Mouse (Mus musculus): Measurements from ENCODE around the gene Ak5. TPM values are rescaled to one million over a fixed set of nuclear protein-coding genes. Genes with fewer than 3 reads are reported as not detected.
A peak's percentile ranks its signal among the peaks of the same experiment; 100 is the strongest.
"Not testable (repeated sequence)": the region's sequence is repeated elsewhere in the genome, so short reads cannot be mapped to it uniquely, and the experiment has no call there.

The Ak5 gene
- polyA plus RNA-seq, 1 experiment from 2014 or later: 3.1 TPM

DNA sequence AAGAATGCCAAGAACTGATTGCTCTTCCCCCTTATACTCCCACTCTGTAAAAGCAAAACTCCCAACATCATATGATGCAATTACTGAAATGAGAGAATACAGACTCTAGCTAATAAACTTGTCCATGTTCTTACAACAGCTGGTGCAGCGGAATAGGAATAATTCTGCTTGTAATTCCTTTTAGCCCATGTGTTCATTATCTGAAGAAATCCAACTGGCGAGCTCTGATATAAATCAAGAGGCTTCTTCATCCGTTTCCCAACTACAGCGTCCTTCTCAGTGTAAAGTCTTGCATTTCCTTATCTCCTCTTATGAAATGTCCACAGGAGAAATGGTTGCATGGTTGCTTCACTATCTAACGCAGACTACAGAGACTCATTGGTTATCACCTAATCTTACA, 59.1 kb downstream of the Ak5 start:
- Histone ChIP-seq H3K27me3 (replicated peaks; ENCODE audit: control insufficient read depth, insufficient read depth, low read length) (no peaks in the 10 kb centered on the region), H3K4me2 (ENCODE audit: low read depth, low read length) (no peak overlapping the region), H3K36me3 (ENCODE audit: control insufficient read depth, insufficient read depth, low read length) (no peaks in the 10 kb centered on the region), H3K4me3 (ENCODE audit: low read depth, low read length) (no peak overlapping the region), H3K9ac (ENCODE audit: low read depth, low read length) (no peak overlapping the region), H3K27ac (replicated peaks; ENCODE audit: low read depth, low read length) (no peak overlapping the region), H3K4me1 (ENCODE audit: control insufficient read depth, insufficient read depth, low read length) (no peaks in the 10 kb centered on the region), H3K9me3 (ENCODE audit: control insufficient read depth, low read length) (no peaks in the 10 kb centered on the region)
- no peak for ATAC-seq (ENCODE audit: low read depth)
- WGBS: 89% methylated on average over 5 of the region's 5 CpGs
- no peak for DNase-seq (ENCODE audit: low spot score)

DNA sequence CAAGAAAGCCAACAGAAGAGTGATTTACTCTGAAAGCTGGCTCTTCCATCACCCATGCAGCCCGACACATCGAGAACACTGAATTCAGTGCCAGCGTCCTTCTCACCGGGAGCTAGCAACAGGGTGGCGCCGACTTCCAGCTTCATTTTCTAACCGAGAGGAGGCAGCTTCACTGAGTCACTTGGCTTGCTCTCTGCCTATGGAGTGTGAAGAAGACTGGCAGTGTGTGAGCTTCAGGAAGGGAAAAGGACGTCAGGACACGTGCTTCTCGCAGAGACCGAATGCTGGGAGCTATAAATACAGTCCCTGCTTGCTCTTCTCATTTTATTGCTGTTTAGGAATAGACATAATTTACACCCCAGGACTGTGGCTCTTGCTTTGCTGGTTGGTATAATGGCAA, 62.3 kb downstream of the Ak5 start:
- H3K27ac ChIP-seq (replicated peaks; ENCODE audit: low read depth, low read length): no peak overlapping the region
- H3K4me3 ChIP-seq (ENCODE audit: low read depth, low read length): no peak overlapping the region
- H3K9ac ChIP-seq (ENCODE audit: low read depth, low read length): no peak overlapping the region
- H3K36me3 ChIP-seq (ENCODE audit: control insufficient read depth, insufficient read depth, low read length): no peaks in the 10 kb centered on the region
- no peak overlapping the region for H3K4me2 ChIP-seq (ENCODE audit: low read depth, low read length)
- DNase-seq (ENCODE audit: low spot score): no peak
- H3K4me1 ChIP-seq (ENCODE audit: control insufficient read depth, insufficient read depth, low read length): no peaks in the 10 kb centered on the region
- H3K9me3 ChIP-seq (ENCODE audit: control insufficient read depth, low read length): no peaks in the 10 kb centered on the region
- ATAC-seq (ENCODE audit: low read depth): no peak
- WGBS: 74% methylated on average over 11 of the region's 11 CpGs
- H3K27me3 ChIP-seq (replicated peaks; ENCODE audit: control insufficient read depth, insufficient read depth, low read length): no peaks in the 10 kb centered on the region

DNA sequence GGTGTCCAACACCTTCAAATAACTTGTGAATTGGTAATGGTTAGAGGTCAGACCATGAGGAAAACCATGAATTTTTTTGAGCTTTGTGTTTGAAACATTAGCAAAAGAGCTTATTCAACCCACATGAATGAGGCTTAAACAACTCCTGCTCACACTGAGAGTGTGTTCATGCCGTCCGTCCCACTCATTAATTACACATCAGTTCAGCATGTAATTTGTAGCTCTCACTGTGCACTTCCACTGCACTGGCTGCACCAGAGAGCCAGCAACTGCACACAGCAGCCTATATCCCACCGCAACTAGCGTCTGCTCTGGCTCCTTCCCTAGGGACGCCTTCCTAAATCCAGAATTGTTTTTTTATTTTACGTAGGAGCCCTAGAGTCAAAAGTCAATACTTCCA, 68.5 kb downstream of the Ak5 start:
- DNase-seq (ENCODE audit: low spot score): no peak
- H3K36me3 ChIP-seq (ENCODE audit: control insufficient read depth, insufficient read depth, low read length): no peaks in the 10 kb centered on the region
- WGBS: 59% methylated on average over 6 of the region's 6 CpGs
- H3K4me1 ChIP-seq (ENCODE audit: control insufficient read depth, insufficient read depth, low read length): no peaks in the 10 kb centered on the region
- no peak overlapping the region for H3K9ac ChIP-seq (ENCODE audit: low read depth, low read length)
- H3K27ac ChIP-seq (replicated peaks; ENCODE audit: low read depth, low read length): no peak overlapping the region
- H3K4me3 ChIP-seq (ENCODE audit: low read depth, low read length): no peak overlapping the region
- H3K9me3 ChIP-seq (ENCODE audit: control insufficient read depth, low read length): no peaks in the 10 kb centered on the region
- no peak overlapping the region for H3K4me2 ChIP-seq (ENCODE audit: low read depth, low read length)
- no peak for ATAC-seq (ENCODE audit: low read depth)
- H3K27me3 ChIP-seq (replicated peaks; ENCODE audit: control insufficient read depth, insufficient read depth, low read length): no peaks in the 10 kb centered on the region

DNA sequence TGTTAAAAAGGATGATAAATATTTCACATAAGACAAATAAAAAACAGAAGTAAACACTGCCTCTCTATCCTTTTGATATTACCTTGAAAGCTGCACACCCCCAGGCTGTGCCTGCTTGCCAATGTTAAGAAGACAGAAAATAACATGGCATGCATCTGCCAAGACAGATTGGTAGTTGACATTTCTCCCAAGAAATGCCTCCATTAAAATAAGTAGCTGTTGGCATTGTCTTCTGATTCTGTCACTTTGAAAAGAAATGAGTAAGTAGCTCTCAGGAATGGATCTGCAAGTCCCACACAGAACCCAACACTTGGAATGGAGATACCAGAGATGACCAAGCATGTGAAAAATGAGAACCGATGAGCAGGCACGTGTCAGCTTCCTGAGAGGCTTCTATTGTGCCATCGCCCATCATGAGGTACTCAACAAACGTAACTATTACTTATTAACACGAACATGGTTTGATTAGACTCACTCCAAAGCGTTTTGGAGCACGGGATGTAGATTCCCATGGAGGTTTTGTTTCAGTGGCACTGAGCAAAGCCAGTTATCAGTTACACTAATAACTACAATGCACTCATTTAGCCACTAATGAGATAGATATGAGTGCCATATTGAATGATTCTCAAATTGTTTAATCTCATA, 71.6 kb downstream of the Ak5 start:
- no peak overlapping the region for H3K4me2 ChIP-seq (ENCODE audit: low read depth, low read length)
- no peaks in the 10 kb centered on the region for H3K36me3 ChIP-seq (ENCODE audit: control insufficient read depth, insufficient read depth, low read length)
- H3K9ac ChIP-seq (ENCODE audit: low read depth, low read length): no peak overlapping the region
- 88% methylated on average over 7 of the region's 7 CpGs for WGBS
- no peaks in the 10 kb centered on the region for H3K9me3 ChIP-seq (ENCODE audit: control insufficient read depth, low read length)
- ATAC-seq (ENCODE audit: low read depth) (no peak), DNase-seq (ENCODE audit: low spot score) (no peak)
- peaks cover 4% of the 10 kb centered on the region; the same call in 1 of the 2 replicates for H3K4me1 ChIP-seq (ENCODE audit: control insufficient read depth, insufficient read depth, low read length)
- no peaks in the 10 kb centered on the region for H3K27me3 ChIP-seq (replicated peaks; ENCODE audit: control insufficient read depth, insufficient read depth, low read length)
- H3K27ac ChIP-seq (replicated peaks; ENCODE audit: low read depth, low read length): no peak overlapping the region
- no peak overlapping the region for H3K4me3 ChIP-seq (ENCODE audit: low read depth, low read length)

DNA sequence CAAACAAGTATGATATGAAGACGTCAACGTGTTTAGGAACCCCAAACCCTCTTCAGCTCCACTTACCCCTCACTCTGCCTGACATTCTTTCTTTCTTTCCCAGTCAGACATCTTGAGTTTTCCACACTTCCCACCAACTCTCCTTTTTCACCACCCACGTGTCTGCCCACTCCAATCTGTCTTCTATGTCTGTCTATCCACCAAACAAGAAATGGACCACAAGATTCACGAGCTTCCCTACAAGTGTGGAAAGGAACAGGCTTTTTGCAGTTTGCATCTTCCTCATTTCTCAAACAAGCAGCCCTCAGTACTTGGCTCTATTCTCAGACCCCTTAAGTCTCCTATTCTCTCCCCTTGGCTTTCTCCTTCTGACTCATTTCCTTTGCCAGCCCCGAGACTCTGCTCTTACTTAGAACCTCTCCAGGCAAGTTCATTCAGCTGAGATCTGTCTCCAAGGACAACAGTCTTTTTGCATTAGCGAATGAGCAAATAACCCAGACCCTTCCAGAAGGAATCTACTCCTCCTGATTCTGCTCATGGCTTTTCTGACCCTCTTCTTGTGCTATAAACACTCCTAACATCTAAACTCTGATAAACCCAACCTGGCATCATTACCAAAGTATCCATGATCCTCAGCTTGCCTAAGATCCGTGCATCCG, 75.3 kb downstream of the Ak5 start:
- H3K27ac ChIP-seq (replicated peaks; ENCODE audit: low read depth, low read length): no peak overlapping the region
- peaks cover 4% of the 10 kb centered on the region; the same call in 1 of the 2 replicates for H3K4me1 ChIP-seq (ENCODE audit: control insufficient read depth, insufficient read depth, low read length)
- no peak overlapping the region for H3K4me2 ChIP-seq (ENCODE audit: low read depth, low read length)
- H3K27me3 ChIP-seq (replicated peaks; ENCODE audit: control insufficient read depth, insufficient read depth, low read length): no peaks in the 10 kb centered on the region
- DNase-seq (ENCODE audit: low spot score) (no peak), ATAC-seq (ENCODE audit: low read depth) (no peak)
- no peaks in the 10 kb centered on the region for H3K36me3 ChIP-seq (ENCODE audit: control insufficient read depth, insufficient read depth, low read length)
- no peak overlapping the region for H3K4me3 ChIP-seq (ENCODE audit: low read depth, low read length)
- 68% methylated on average over 8 of the region's 8 CpGs for WGBS
- H3K9ac ChIP-seq (ENCODE audit: low read depth, low read length): no peak overlapping the region
- no peaks in the 10 kb centered on the region for H3K9me3 ChIP-seq (ENCODE audit: control insufficient read depth, low read length)

DNA sequence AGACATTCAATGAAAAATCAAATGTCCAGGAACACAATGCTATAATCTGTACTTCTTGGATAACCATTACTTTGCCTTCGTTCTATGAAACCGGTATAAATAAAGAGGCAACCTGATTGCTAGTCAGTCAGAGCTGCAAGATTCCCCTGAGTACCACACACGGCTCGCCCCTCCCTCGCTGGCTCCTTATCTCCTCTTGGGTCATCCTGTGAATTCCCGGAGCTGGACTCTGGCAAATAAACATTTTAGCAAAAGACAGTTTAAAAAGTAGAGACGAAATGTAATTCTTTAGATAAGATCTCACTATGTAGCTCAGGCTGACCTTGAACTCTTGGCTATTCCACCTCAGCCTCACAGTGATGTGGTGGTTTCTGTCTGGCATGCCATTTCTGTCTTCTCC, 77.7 kb downstream of the Ak5 start:
- Histone ChIP-seq H3K4me2 (ENCODE audit: low read depth, low read length) (no peak overlapping the region), H3K9me3 (ENCODE audit: control insufficient read depth, low read length) (no peaks in the 10 kb centered on the region), H3K27ac (replicated peaks; ENCODE audit: low read depth, low read length) (no peak overlapping the region), H3K4me3 (ENCODE audit: low read depth, low read length) (no peak overlapping the region), H3K9ac (ENCODE audit: low read depth, low read length) (no peak overlapping the region), H3K27me3 (replicated peaks; ENCODE audit: control insufficient read depth, insufficient read depth, low read length) (no peaks in the 10 kb centered on the region), H3K36me3 (ENCODE audit: control insufficient read depth, insufficient read depth, low read length) (no peaks in the 10 kb centered on the region), H3K4me1 (ENCODE audit: control insufficient read depth, insufficient read depth, low read length) (peaks cover 4% of the 10 kb centered on the region; the same call in 1 of the 2 replicates)
- ATAC-seq (ENCODE audit: low read depth): no peak
- WGBS: 76% methylated on average over 7 of the region's 7 CpGs
- DNase-seq (ENCODE audit: low spot score): no peak

DNA sequence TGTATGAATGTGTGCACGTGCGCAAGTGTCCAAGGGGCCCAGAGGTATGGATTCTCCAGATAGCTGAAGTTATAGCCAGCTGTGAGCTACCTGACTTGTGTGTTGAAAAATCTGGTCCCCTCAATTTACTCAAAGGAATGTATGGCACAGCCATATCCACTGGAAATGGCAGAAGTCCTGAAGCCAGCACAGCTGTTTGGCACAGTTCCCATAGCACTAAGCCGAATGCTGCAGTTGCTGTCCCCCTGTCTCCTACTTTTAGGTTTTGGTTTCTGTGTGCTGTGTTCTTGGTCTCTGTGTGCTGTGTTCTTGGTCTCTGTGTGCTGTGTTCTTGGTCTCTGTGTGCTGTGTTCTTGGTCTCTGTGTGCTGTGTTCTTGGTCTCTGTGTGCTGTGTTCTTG, 79.1 kb downstream of the Ak5 start:
- not testable (repeated sequence) for H3K4me2 ChIP-seq (ENCODE audit: low read depth, low read length); H3K4me3 ChIP-seq (ENCODE audit: low read depth, low read length); H3K9ac ChIP-seq (ENCODE audit: low read depth, low read length); H3K36me3 ChIP-seq (ENCODE audit: control insufficient read depth, insufficient read depth, low read length); H3K27me3 ChIP-seq (replicated peaks; ENCODE audit: control insufficient read depth, insufficient read depth, low read length); H3K4me1 ChIP-seq (ENCODE audit: control insufficient read depth, insufficient read depth, low read length); ATAC-seq (ENCODE audit: low read depth); H3K27ac ChIP-seq (replicated peaks; ENCODE audit: low read depth, low read length); H3K9me3 ChIP-seq (ENCODE audit: control insufficient read depth, low read length)
- 75% methylated on average over 3 of the region's 3 CpGs for WGBS
- peak; percentile 68 for DNase-seq (ENCODE audit: low spot score)

DNA sequence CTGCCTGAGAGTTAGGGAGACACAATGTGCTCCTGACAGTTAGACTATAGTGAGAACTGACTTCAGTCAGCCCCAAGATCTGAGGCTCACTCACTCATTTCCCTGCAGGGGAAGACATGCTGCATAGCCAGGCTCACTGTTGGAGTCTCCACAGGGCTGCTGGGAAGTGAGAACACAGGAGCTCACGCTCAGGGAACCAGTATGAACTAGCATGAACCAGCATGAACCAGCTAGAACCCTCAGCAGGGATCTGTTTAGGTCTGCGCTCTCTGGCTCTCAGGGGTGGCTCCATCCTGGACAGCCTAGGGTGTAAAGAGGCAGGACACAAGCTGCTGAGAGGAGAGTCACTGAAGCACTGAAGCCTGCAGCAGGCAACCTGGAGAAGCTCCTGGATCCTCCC, 81.2 kb downstream of the Ak5 start:
- Histone ChIP-seq H3K27me3 (replicated peaks; ENCODE audit: control insufficient read depth, insufficient read depth, low read length) (no peaks in the 10 kb centered on the region), H3K9me3 (ENCODE audit: control insufficient read depth, low read length) (no peaks in the 10 kb centered on the region), H3K4me3 (ENCODE audit: low read depth, low read length) (no peak overlapping the region), H3K36me3 (ENCODE audit: control insufficient read depth, insufficient read depth, low read length) (no peaks in the 10 kb centered on the region), H3K4me2 (ENCODE audit: low read depth, low read length) (no peak overlapping the region), H3K27ac (replicated peaks; ENCODE audit: low read depth, low read length) (no peak overlapping the region), H3K4me1 (ENCODE audit: control insufficient read depth, insufficient read depth, low read length) (no peaks in the 10 kb centered on the region), H3K9ac (ENCODE audit: low read depth, low read length) (no peak overlapping the region)
- no peak for ATAC-seq (ENCODE audit: low read depth)
- no peak for DNase-seq (ENCODE audit: low spot score)
- WGBS: 89% methylated on average over 2 of the region's 2 CpGs

DNA sequence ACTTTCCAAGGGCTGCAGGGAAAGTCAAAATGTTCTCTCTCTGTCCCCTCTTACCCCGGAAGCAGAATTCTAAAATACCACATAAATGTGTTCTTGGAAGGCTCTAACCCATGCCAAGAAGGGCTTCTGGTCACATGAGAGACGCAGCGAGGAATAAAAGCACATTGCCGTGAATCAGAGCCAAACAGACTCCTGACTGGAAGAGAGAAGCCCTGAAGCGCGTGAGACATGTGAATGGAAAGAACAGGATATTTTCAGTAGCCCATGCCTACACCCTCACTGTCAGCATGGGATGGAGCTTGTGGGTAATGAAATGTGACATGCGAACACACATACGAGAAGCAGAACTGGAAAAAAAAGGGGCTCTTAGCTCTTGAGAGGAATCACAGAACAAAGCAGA, 82.0 kb downstream of the Ak5 start:
- Histone ChIP-seq H3K9ac (ENCODE audit: low read depth, low read length) (no peak overlapping the region), H3K36me3 (ENCODE audit: control insufficient read depth, insufficient read depth, low read length) (no peaks in the 10 kb centered on the region), H3K27ac (replicated peaks; ENCODE audit: low read depth, low read length) (no peak overlapping the region), H3K27me3 (replicated peaks; ENCODE audit: control insufficient read depth, insufficient read depth, low read length) (no peaks in the 10 kb centered on the region), H3K4me3 (ENCODE audit: low read depth, low read length) (no peak overlapping the region), H3K4me2 (ENCODE audit: low read depth, low read length) (no peak overlapping the region), H3K4me1 (ENCODE audit: control insufficient read depth, insufficient read depth, low read length) (no peaks in the 10 kb centered on the region), H3K9me3 (ENCODE audit: control insufficient read depth, low read length) (no peaks in the 10 kb centered on the region)
- no peak for ATAC-seq (ENCODE audit: low read depth)
- 61% methylated on average over 8 of the region's 8 CpGs for WGBS
- peak; percentile 44 for DNase-seq (ENCODE audit: low spot score)
